Mouse (Mus musculus): ENCODE data around the gene B4galnt2.

B4galnt2 gene

GRCm38 (mm10) chr11:95826317-95827167 lies 88.1 kb downstream of the B4galnt2 start:
- no peak for DNase-seq

- DNase-seq: no peak
Observed at GRCm38 (mm10) chr11:95825625-95826024, 89.1 kb downstream of the B4galnt2 start.

GRCm38 (mm10) chr11:95824877-95825243 lies 89.8 kb downstream of the B4galnt2 start:
- peak; percentile 83 for DNase-seq

GRCm38 (mm10) chr11:95824071-95824876 lies 90.4 kb downstream of the B4galnt2 start, which contains the start of gene Phospho1:
Gene Phospho1, plus strand, starts transcription at chr11:95824499.
- peak; percentile 92 for DNase-seq

- no peak for DNase-seq
Observed at GRCm38 (mm10) chr11:95822437-95822836, 92.3 kb downstream of the B4galnt2 start.

GRCm38 (mm10) chr11:95821511-95821910 lies 93.2 kb downstream of the B4galnt2 start:
- no peak for DNase-seq

- DNase-seq: no peak
Observed at GRCm38 (mm10) chr11:95819138-95819537, 95.6 kb downstream of the B4galnt2 start.
